Mouse (Mus musculus): ENCODE data around the gene Tmem161b. TPM values are rescaled to one million over a fixed set of nuclear protein-coding genes. Genes with fewer than 3 reads are reported as not detected.
"Not testable (repeated sequence)": the region's sequence is repeated elsewhere in the genome, so short reads cannot be mapped to it uniquely, and the experiment has no call there.

Gene Tmem161b
- total and polyA plus RNA-seq, 3 experiments = 10.9 to 16.7 TPM; not detected in 1

DNA sequence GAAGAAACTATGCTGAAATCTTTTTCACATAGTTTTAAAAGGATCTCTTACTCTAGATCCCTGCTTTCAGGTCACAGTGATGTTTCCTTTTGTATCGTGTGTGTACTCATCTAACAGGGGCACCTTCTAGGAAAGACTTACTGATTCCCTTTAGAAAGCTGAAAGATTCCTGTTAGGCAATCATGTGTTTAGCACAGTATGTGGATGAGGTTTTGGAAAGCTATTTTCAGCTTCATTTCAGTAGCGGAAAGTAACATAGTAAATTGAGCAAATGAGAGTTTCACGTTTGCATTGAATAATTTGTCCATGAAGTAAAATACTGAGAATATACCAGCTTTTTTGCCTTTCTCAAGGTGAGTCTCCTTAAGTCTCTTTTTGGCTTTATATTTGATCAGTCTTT is 26.0 kb downstream of the Tmem161b start:
- no peaks in the 10 kb centered on the region for H3K4me1 ChIP-seq (ENCODE audit: control insufficient read depth in 1 of 2, insufficient read depth in 2 of 2, low read length in 2 of 2)
- no peak overlapping the region for H3K27ac ChIP-seq (ENCODE audit: control insufficient read depth, low read depth, low read length)
- no peak overlapping the region for H3K9ac ChIP-seq (ENCODE audit: control insufficient read depth, low read depth, low read length, poor library complexity, severe bottlenecking)
- DNase-seq (ENCODE audit: low read depth, low spot score) = no peak
- peaks cover 0 to 2% of the 10 kb centered on the region in 2 experiments; a peak in 1 of 4 replicates for H3K36me3 ChIP-seq (ENCODE audit: control insufficient read depth in 1 of 2, insufficient read depth in 2 of 2, low read length in 2 of 2)
- peaks cover 5% of the 10 kb centered on the region for H3K79me2 ChIP-seq (ENCODE audit: control insufficient read depth, insufficient read depth, low read length, poor library complexity)
- no peaks in the 10 kb centered on the region for H3K27me3 ChIP-seq (ENCODE audit: control insufficient read depth in 1 of 2, insufficient read depth in 2 of 2, low read length in 2 of 2)
- no peak overlapping the region for H3K4me3 ChIP-seq (ENCODE audit: control insufficient read depth in 1 of 2, insufficient read depth in 1 of 2, low read depth in 2 of 2, low read length in 2 of 2)
- no peaks in the 10 kb centered on the region for H3K9me3 ChIP-seq (replicated peaks; ENCODE audit: insufficient read depth, low read length)
- TF ChIP-seq MAZ (IDR thresholded peaks at IDR 0.05; ENCODE audit: low read depth, low read length) (no peak), POLR2AphosphoS5 (IDR thresholded peaks at IDR 0.05; ENCODE audit: borderline replicate concordance, low read depth, low read length) (no peak), HCFC1 (IDR thresholded peaks at IDR 0.05; ENCODE audit: low read depth, low read length) (no peak), TAL1 (IDR thresholded peaks at IDR 0.05; ENCODE audit: low read length) (no peak), ZC3H11A (IDR thresholded peaks at IDR 0.05; ENCODE audit: low read depth, low read length) (no peak), USF1 (IDR thresholded peaks at IDR 0.05; ENCODE audit: low read depth, low read length) (no peak), JUND (IDR thresholded peaks at IDR 0.05; ENCODE audit: low read depth, low read length) (no peak), POLR2AphosphoS2 (IDR thresholded peaks at IDR 0.05; ENCODE audit: low read length) (no peak)

DNA sequence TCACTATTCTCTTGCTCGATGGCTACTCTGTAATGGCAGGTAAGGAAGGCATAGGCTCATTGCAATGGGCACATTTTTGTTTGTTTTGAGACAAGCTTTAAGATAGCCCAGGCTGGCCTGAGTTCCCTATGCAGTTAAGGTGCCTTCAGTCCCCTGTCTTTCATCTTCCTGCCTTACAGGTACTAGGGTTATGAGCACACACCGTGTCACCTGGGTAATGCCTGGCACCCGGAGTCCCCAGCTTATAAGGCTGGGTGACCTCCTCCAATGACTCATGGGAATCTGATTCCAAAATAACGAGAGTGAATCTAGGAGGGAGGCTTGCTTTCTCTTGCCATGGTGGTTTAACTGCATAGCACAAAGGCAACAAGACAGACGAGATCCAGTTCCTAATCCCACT is 29.2 kb downstream of the Tmem161b start:
- no peaks in the 10 kb centered on the region for H3K27me3 ChIP-seq (ENCODE audit: control insufficient read depth in 1 of 2, insufficient read depth in 2 of 2, low read length in 2 of 2)
- TF ChIP-seq USF1 (IDR thresholded peaks at IDR 0.05; ENCODE audit: low read depth, low read length) (no peak), POLR2AphosphoS2 (IDR thresholded peaks at IDR 0.05; ENCODE audit: low read length) (no peak), HCFC1 (IDR thresholded peaks at IDR 0.05; ENCODE audit: low read depth, low read length) (no peak), POLR2AphosphoS5 (IDR thresholded peaks at IDR 0.05; ENCODE audit: borderline replicate concordance, low read depth, low read length) (no peak), NRF1 (IDR thresholded peaks at IDR 0.05; ENCODE audit: insufficient read depth, low read depth, low read length, poor library complexity, severe bottlenecking) (no peak), MYB (IDR thresholded peaks at IDR 0.05; ENCODE audit: low read depth, low read length) (no peak)
- no peak overlapping the region for H3K27ac ChIP-seq (ENCODE audit: control insufficient read depth, low read depth, low read length)

DNA sequence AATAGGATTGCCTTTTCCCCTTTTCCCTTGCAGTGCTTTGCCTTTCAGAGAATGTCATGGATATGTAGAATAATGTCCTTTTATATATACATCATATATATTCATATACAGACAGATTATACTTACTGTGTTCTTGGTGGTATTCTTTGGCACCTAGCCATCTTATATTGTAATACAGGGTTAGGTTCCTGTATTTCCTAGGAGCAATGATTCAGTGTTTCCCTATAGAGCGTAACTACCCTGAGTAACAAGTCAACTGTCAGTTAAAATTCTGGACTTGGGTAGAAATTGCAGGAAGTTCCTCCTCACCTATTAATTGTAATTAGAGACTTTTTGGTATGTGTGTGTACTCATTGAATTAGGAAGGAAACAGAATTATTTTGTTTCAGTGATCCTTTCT is 33.0 kb downstream of the Tmem161b start:
- no peaks in the 10 kb centered on the region; a peak in 1 of 4 replicates for H3K4me1 ChIP-seq (ENCODE audit: control insufficient read depth in 1 of 2, insufficient read depth in 2 of 2, low read length in 2 of 2)
- no peak for TF ChIP-seq TBP (IDR thresholded peaks at IDR 0.05; ENCODE audit: low read depth, low read length)
- TF ChIP-seq ETS1 (IDR thresholded peaks at IDR 0.05; ENCODE audit: low read depth, low read length) = no peak
- TF ChIP-seq TAL1 (IDR thresholded peaks at IDR 0.05; ENCODE audit: low read length) = no peak
- TF ChIP-seq TCF12 (IDR thresholded peaks at IDR 0.05; ENCODE audit: low read depth, low read length) = no peak
- no peak for TF ChIP-seq E2F4 (IDR thresholded peaks at IDR 0.05; ENCODE audit: borderline replicate concordance, low read depth, low read length)
- no peak for TF ChIP-seq NELFE (IDR thresholded peaks at IDR 0.05; ENCODE audit: low read depth, low read length)
- H3K27ac ChIP-seq (ENCODE audit: control insufficient read depth, low read depth, low read length) = no peak overlapping the region
- no peaks in the 10 kb centered on the region for H3K27me3 ChIP-seq (ENCODE audit: control insufficient read depth in 1 of 2, insufficient read depth in 2 of 2, low read length in 2 of 2)
- DNase-seq (ENCODE audit: low read depth, low spot score) = peak; percentile 60
- no peaks in the 10 kb centered on the region for H3K9me3 ChIP-seq (replicated peaks; ENCODE audit: insufficient read depth, low read length)
- no peak overlapping the region for H3K9ac ChIP-seq (ENCODE audit: control insufficient read depth, low read depth, low read length, poor library complexity, severe bottlenecking)
- H3K79me2 ChIP-seq (ENCODE audit: control insufficient read depth, insufficient read depth, low read length, poor library complexity) = peaks cover 1% of the 10 kb centered on the region; the same call in 1 of the 2 replicates
- H3K36me3 ChIP-seq (ENCODE audit: control insufficient read depth in 1 of 2, insufficient read depth in 2 of 2, low read length in 2 of 2) = peaks cover 0 to 9% of the 10 kb centered on the region in 2 experiments; a peak in 2 of 4 replicates
- no peak overlapping the region for H3K4me3 ChIP-seq (ENCODE audit: control insufficient read depth in 1 of 2, insufficient read depth in 1 of 2, low read depth in 2 of 2, low read length in 2 of 2)

More for the DNA sequence above, 29.2 kb downstream of the Tmem161b start:
- H3K4me3 ChIP-seq (ENCODE audit: control insufficient read depth in 1 of 2, insufficient read depth in 1 of 2, low read depth in 2 of 2, low read length in 2 of 2) = no peak overlapping the region
- no peaks in the 10 kb centered on the region for H3K9me3 ChIP-seq (replicated peaks; ENCODE audit: insufficient read depth, low read length)
- peaks cover 0 to 2% of the 10 kb centered on the region in 2 experiments; a peak in 2 of 4 replicates for H3K36me3 ChIP-seq (ENCODE audit: control insufficient read depth in 1 of 2, insufficient read depth in 2 of 2, low read length in 2 of 2)
- no peaks in the 10 kb centered on the region; the same call in 1 of the 2 replicates for H3K79me2 ChIP-seq (ENCODE audit: control insufficient read depth, insufficient read depth, low read length, poor library complexity)
- H3K4me1 ChIP-seq (ENCODE audit: control insufficient read depth in 1 of 2, insufficient read depth in 2 of 2, low read length in 2 of 2) = no peaks in the 10 kb centered on the region; a peak in 1 of 4 replicates
- no peak for DNase-seq (ENCODE audit: low read depth, low spot score)
- H3K9ac ChIP-seq (ENCODE audit: control insufficient read depth, low read depth, low read length, poor library complexity, severe bottlenecking) = no peak overlapping the region

DNA sequence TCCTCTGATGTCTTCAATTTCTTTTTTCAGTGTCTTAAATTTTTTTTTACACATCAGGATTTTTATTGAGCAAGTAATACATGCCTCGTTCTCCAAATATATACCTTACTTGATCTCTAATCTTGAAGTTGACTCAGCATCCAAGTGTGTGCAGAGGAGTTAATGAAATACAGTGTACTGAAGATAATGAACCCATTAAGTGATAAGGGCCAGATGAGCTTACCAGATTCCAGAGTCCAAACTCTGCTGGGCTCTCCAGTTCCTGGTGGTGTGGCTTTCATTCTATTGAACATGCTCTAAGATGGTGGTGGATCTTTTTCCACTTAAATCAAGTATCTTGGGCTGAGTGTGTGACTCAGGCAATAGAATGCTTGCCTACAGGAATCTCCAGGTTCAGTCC is 42.3 kb downstream of the Tmem161b start:
- H3K4me1 ChIP-seq (ENCODE audit: control insufficient read depth in 1 of 2, insufficient read depth in 2 of 2, low read length in 2 of 2); H3K27me3 ChIP-seq (ENCODE audit: control insufficient read depth in 1 of 2, insufficient read depth in 2 of 2, low read length in 2 of 2); H3K9me3 ChIP-seq (replicated peaks; ENCODE audit: insufficient read depth, low read length); H3K9ac ChIP-seq (ENCODE audit: control insufficient read depth, low read depth, low read length, poor library complexity, severe bottlenecking); H3K79me2 ChIP-seq (ENCODE audit: control insufficient read depth, insufficient read depth, low read length, poor library complexity); H3K4me3 ChIP-seq (ENCODE audit: control insufficient read depth in 1 of 2, insufficient read depth in 1 of 2, low read depth in 2 of 2, low read length in 2 of 2); DNase-seq (ENCODE audit: low read depth, low spot score); H3K27ac ChIP-seq (ENCODE audit: control insufficient read depth, low read depth, low read length): not testable (repeated sequence)
- peaks cover 0 to 15% of the 10 kb centered on the region in 2 experiments; a peak in 2 of 4 replicates for H3K36me3 ChIP-seq (ENCODE audit: control insufficient read depth in 1 of 2, insufficient read depth in 2 of 2, low read length in 2 of 2)
